Mouse (Mus musculus) neural tube, embryonic 13.5 days (tissue): ENCODE data around the gene Nos3. TPM values are rescaled to one million over a fixed set of nuclear protein-coding genes. Genes with fewer than 3 reads are reported as not detected.

Source experiments
- ATAC-seq: fragments of 200-750 bp; cut with Nextera tagmentation; 2 replicates; pipeline ENCODE4 v1.8.0; 2017; ENCODE audit warnings: low read depth, mild to moderate bottlenecking, moderate TSS enrichment, moderate library complexity
- H3K27ac ChIP-seq: fragments of 300-500 bp; sonication (generic); replicated peaks from 2 replicates; pipeline ENCODE4 v1.5.1; 2015; ENCODE audit warnings: moderate library complexity, mild to moderate bottlenecking, inconsistent platforms
- H3K27me3 ChIP-seq: fragments of 300-500 bp; sonication (generic); 2 replicates; pipeline ENCODE4 v1.6.1; 2015; ENCODE audit warnings: mild to moderate bottlenecking, inconsistent platforms
- H3K36me3 ChIP-seq: fragments of 300-500 bp; sonication (generic); 2 replicates; pipeline ENCODE4 v1.6.1; 2015; ENCODE audit warnings: mild to moderate bottlenecking, inconsistent platforms
- H3K4me1 ChIP-seq: fragments of 300-500 bp; sonication (generic); replicated peaks from 2 replicates; pipeline ENCODE4 v1.6.1; 2015; ENCODE audit warnings: inconsistent platforms
- H3K4me2 ChIP-seq: fragments of 300-500 bp; sonication (generic); 2 replicates; pipeline ENCODE4 v1.6.1; 2015; ENCODE audit warnings: inconsistent platforms, mild to moderate bottlenecking, moderate library complexity
- H3K4me3 ChIP-seq: fragments of 300-500 bp; sonication (generic); 2 replicates; pipeline ENCODE4 v1.5.1; 2015; ENCODE audit warnings: mild to moderate bottlenecking, inconsistent platforms
- H3K9ac ChIP-seq: fragments of 300-500 bp; sonication (generic); 2 replicates; pipeline ENCODE4 v1.6.1; 2015; ENCODE audit warnings: moderate library complexity, mild to moderate bottlenecking, inconsistent platforms
- H3K9me3 ChIP-seq: fragments of 300-500 bp; sonication (generic); 2 replicates; pipeline ENCODE4 v1.6.1; 2016; ENCODE audit warnings: inconsistent platforms
- WGBS: fragments of 180-500 bp; shearing (Covaris S2); methylation state at CpG from one replicate; pipeline ENCODE4 v1.1.7; 2015; 5-methylcytosine and 5-hydroxymethylcytosine counted together
- polyA plus RNA-seq: library from polyadenylated mRNA; unstranded; fragments of >200 nt; fragmentation: Nextera tagmentation; extraction: Ambion mirVana; gene quantifications from 2 replicates; pipeline ENCODE4 v1.2.1, GENCODE M21; 2015

The Nos3 gene
- polyA plus RNA-seq, 1 experiment from 2014 or later, result 9.3 TPM

GRCm38 (mm10) chr5:24380499-24380898 lies 15.9 kb downstream of the Nos3 start:
- Histone ChIP-seq H3K27ac (no peak overlapping the region), H3K4me1 (peaks cover 16% of the 10 kb centered on the region), H3K4me2 (no peak overlapping the region), H3K27me3 (peaks cover 6% of the 10 kb centered on the region; the same call in 1 of the 2 replicates), H3K9ac (no peak overlapping the region), H3K36me3 (no peaks in the 10 kb centered on the region), H3K4me3 (no peak overlapping the region), H3K9me3 (no peaks in the 10 kb centered on the region)
- 89% methylated on average over 4 of the region's 4 CpGs for WGBS
- no peak for ATAC-seq

DNA sequence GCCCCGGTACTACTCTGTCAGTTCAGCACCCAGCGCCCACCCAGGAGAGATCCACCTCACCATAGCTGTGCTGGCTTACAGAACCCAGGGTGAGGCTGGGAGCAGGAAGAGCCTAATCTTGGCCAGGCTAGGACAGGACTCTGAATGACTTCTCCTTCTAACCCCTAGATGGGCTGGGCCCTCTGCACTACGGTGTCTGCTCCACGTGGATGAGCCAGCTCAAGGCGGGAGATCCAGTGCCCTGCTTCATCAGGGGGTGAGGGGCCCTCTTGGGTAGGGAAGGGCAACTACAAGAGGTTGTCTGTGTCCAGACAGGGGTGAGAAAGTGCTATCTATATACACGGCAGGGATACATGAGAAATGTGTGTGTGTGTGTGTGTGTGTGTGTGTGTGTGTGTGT lies 16.9 kb downstream of the Nos3 start:
- Histone ChIP-seq H3K4me2 (no peak overlapping the region), H3K9me3 (no peaks in the 10 kb centered on the region), H3K4me3 (no peak overlapping the region), H3K27me3 (peaks cover 16% of the 10 kb centered on the region), H3K36me3 (no peaks in the 10 kb centered on the region), H3K4me1 (peaks cover 16% of the 10 kb centered on the region), H3K27ac (no peak overlapping the region), H3K9ac (no peak overlapping the region)
- no peak for ATAC-seq
- 78% methylated on average over 6 of the region's 6 CpGs for WGBS

GRCm38 (mm10) chr5:24381988-24382387 lies 17.4 kb downstream of the Nos3 start:
- 57% methylated on average over 2 of the region's 2 CpGs for WGBS
- no peak for ATAC-seq
- H3K27ac ChIP-seq, result no peak overlapping the region

DNA sequence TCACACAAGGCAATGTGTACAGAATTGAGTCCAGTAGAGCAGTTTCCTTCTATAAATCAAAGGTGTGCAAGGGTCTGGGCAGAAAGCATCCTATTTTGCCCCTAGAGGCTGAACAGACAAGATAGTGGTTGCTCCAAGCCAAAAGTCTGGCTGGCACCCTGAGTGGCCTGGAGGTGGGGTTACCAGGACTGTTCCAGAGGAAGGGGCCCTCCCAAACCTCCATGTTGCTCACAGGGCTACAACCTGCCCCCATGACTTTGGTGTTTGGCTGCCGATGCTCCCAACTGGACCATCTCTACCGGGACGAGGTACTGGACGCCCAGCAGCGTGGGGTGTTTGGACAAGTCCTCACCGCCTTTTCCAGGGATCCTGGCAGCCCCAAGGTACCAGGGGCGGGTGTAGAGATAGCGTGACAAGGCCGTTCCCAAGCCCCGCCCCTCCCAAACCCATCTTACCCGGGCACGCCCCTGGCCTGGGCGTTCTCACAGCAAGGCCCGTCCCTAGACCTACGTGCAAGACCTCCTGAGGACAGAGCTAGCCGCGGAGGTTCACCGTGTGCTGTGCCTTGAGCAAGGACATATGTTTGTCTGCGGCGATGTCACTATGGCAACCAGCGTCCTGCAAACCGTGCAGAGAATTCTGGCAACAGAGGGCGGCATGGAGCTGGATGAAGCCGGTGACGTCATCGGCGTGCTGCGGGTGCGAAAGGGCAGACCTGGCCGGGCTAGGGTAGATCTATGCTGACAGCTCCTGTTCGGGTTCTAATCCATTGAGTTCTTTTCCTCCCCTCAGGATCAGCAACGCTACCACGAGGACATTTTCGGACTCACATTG lies 18.6 kb downstream of the Nos3 start:
- Histone ChIP-seq H3K27me3 (peaks cover 33% of the 10 kb centered on the region), H3K4me1 (peaks cover 33% of the 10 kb centered on the region), H3K4me2 (peak overlapping the region; percentile 68), H3K4me3 (peak overlapping the region; percentile 49), H3K36me3 (no peaks in the 10 kb centered on the region), H3K27ac (peak overlapping the region; percentile 57; the same call in 1 of the 2 replicates), H3K9me3 (no peaks in the 10 kb centered on the region), H3K9ac (peak overlapping the region; percentile 69)
- ATAC-seq, result peak; percentile 82
- 2% methylated on average over 34 of the region's 34 CpGs for WGBS

More at GRCm38 (mm10) chr5:24381988-24382387, 17.4 kb downstream of the Nos3 start:
- H3K27me3 ChIP-seq, result peaks cover 21% of the 10 kb centered on the region
- no peak overlapping the region for H3K4me2 ChIP-seq
- no peak overlapping the region for H3K4me3 ChIP-seq
- H3K9ac ChIP-seq, result no peak overlapping the region
- peaks cover 21% of the 10 kb centered on the region for H3K4me1 ChIP-seq
- H3K9me3 ChIP-seq, result no peaks in the 10 kb centered on the region
- no peaks in the 10 kb centered on the region for H3K36me3 ChIP-seq

DNA sequence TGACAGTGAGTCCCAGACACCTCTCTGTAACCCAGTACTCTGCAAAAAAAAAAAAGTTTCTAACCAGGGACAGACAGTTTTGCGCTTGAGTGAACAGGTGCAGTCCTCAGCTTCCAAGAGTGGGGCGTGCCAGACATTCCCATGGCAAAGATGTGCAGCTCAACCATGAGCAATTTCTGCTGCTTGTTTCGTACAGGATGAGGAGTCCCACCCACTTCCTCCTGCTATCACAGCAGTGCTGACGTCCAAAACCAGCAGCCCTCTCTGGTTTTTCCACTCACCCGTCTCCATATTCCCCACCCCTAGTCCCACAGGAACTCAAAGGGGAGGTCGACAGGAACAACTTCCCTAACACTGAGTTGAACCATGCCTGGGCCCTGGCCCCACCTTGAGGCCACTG lies 19.8 kb downstream of the Nos3 start:
- WGBS, result 74% methylated on average over 6 of the region's 6 CpGs
- Histone ChIP-seq H3K9me3 (no peaks in the 10 kb centered on the region), H3K36me3 (no peaks in the 10 kb centered on the region), H3K27ac (no peak overlapping the region), H3K4me1 (peaks cover 38% of the 10 kb centered on the region), H3K9ac (no peak overlapping the region), H3K4me2 (peak overlapping the region; percentile 68; the same call in 1 of the 2 replicates), H3K4me3 (no peak overlapping the region), H3K27me3 (peaks cover 45% of the 10 kb centered on the region)
- ATAC-seq, result no peak

DNA sequence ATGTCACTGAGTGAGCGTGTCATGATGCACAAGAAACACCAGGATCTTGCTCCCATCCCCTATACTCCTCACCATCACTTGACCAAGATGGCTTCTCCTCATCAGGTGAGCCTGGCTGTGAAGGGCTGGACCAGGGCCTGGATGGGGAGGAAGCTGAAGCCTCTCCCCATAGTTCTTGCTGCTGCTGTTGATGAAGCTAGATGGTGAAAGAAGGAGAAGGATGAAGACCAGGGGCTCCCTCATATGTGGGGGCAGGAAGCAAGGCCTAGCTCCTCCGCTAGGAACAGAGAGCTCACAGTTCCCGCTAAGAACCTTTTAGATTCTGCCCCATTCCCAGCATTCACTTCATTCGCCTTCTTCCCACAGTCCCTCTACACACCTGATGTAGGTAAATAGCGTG lies 20.8 kb downstream of the Nos3 start:
- WGBS, result 93% methylated on average over 5 of the region's 5 CpGs

GRCm38 (mm10) chr5:24385887-24386550 lies 21.4 kb downstream of the Nos3 start:
- no peak overlapping the region for H3K9ac ChIP-seq
- H3K4me3 ChIP-seq, result no peak overlapping the region
- no peak overlapping the region for H3K4me2 ChIP-seq
- WGBS, result 81% methylated on average over 10 of the region's 10 CpGs
- no peaks in the 10 kb centered on the region for H3K9me3 ChIP-seq
- H3K27me3 ChIP-seq, result peaks cover 49% of the 10 kb centered on the region
- no peaks in the 10 kb centered on the region for H3K36me3 ChIP-seq
- no peak overlapping the region for H3K27ac ChIP-seq
- peaks cover 42% of the 10 kb centered on the region for H3K4me1 ChIP-seq
- no peak for ATAC-seq

More for the DNA sequence above, 20.8 kb downstream of the Nos3 start:
- peaks cover 42% of the 10 kb centered on the region for H3K4me1 ChIP-seq
- no peaks in the 10 kb centered on the region for H3K36me3 ChIP-seq
- H3K4me2 ChIP-seq, result no peak overlapping the region
- H3K9me3 ChIP-seq, result no peaks in the 10 kb centered on the region
- H3K27ac ChIP-seq, result no peak overlapping the region
- no peak for ATAC-seq
- H3K9ac ChIP-seq, result no peak overlapping the region
- H3K4me3 ChIP-seq, result no peak overlapping the region
- peaks cover 49% of the 10 kb centered on the region for H3K27me3 ChIP-seq

- ATAC-seq, result peak; percentile 66
- peak overlapping the region; percentile 48 for H3K4me3 ChIP-seq
- WGBS, result under 1% methylated on average over 73 of the region's 73 CpGs
- H3K4me1 ChIP-seq, result peaks cover 40% of the 10 kb centered on the region
- H3K36me3 ChIP-seq, result no peaks in the 10 kb centered on the region
- peak overlapping the region; percentile 85 for H3K4me2 ChIP-seq
- H3K27me3 ChIP-seq, result peaks cover 49% of the 10 kb centered on the region
- H3K9me3 ChIP-seq, result no peaks in the 10 kb centered on the region
- peak overlapping the region; percentile 70 for H3K9ac ChIP-seq
- no peak overlapping the region for H3K27ac ChIP-seq
Measured at GRCm38 (mm10) chr5:24387264-24388241, 22.9 kb downstream of the Nos3 start.

DNA sequence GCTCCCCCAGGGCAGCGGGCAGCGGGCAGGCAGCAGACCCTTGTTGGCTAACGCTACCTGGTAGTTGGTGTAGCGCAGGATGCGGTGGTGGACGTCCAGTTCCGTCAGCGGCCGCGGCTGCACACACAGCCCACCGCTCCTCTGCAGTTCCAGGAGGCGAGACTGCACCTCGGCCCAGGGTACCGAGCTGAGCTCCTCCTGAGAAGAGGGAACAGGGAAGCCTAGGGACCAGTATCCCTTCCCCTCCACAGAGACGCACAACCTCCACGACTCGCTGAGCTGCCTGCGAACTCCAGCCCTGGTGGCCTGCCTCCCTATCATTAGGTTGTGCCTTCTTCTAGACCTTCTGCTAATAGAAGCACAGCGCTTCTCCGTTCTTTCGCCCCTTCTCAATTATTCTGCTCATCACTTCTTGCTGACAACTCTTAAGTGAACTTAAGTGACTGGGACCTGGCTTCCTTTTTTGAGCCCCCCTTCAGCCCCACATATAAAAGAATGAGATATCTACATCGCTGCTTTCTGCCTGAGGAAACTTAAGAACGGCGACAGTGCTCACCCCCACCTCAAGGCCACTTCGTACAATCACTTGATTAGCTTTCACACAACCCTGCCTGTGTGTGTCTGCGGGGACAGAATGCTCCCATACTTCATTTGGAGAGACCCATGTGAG lies 23.8 kb downstream of the Nos3 start:
- Histone ChIP-seq H3K9ac (peak overlapping the region; percentile 70), H3K27ac (no peak overlapping the region), H3K4me3 (peak overlapping the region; percentile 48), H3K4me1 (peaks cover 32% of the 10 kb centered on the region), H3K36me3 (no peaks in the 10 kb centered on the region), H3K27me3 (peaks cover 49% of the 10 kb centered on the region), H3K4me2 (peak overlapping the region; percentile 85), H3K9me3 (no peaks in the 10 kb centered on the region)
- 21% methylated on average over 26 of the region's 26 CpGs for WGBS
- ATAC-seq, result no peak

DNA sequence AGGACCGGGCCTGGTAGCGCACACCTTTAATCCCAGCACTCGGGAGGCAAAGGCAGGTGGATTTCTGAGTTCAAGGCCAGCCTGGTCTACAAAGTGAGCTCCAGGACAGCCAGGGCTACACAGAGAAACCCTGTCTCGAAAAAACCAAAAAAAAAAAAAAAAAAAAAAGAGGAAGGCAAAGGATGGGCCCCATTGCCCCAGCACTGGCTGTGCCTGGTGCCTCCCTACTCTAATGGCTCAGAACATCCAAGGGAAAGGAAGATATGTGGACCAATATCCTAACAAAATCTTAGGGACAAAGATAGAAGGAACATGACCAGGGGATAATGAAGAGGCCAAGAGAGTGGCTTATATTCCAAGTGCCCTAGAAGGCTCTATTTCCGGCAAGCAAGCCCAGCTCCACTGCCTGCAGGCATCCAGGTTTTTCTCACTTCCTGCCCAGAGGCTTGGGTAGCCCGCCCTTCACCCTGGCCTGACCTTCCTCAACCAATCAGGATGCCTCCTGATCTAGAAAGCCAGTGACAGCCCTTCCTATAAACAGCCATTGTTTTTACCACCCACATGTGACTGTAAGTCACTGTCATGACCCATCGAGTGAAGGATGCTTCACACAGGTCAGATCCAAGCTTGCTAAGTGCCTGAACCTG lies 24.5 kb downstream of the Nos3 start:
- H3K4me2 ChIP-seq, result no peak overlapping the region
- H3K27ac ChIP-seq, result no peak overlapping the region
- H3K9me3 ChIP-seq, result no peaks in the 10 kb centered on the region
- no peaks in the 10 kb centered on the region for H3K36me3 ChIP-seq
- no peak for ATAC-seq
- no peak overlapping the region for H3K4me3 ChIP-seq
- 44% methylated on average over 7 of the region's 7 CpGs for WGBS
- H3K9ac ChIP-seq, result no peak overlapping the region
- peaks cover 33% of the 10 kb centered on the region for H3K4me1 ChIP-seq
- H3K27me3 ChIP-seq, result peaks cover 49% of the 10 kb centered on the region

- WGBS, result 81% methylated on average over 4 of the region's 4 CpGs
- no peaks in the 10 kb centered on the region for H3K36me3 ChIP-seq
- H3K4me1 ChIP-seq, result peaks cover 32% of the 10 kb centered on the region
- H3K27me3 ChIP-seq, result peaks cover 49% of the 10 kb centered on the region
- H3K4me3 ChIP-seq, result no peak overlapping the region
- H3K9me3 ChIP-seq, result no peaks in the 10 kb centered on the region
- H3K9ac ChIP-seq, result no peak overlapping the region
- ATAC-seq, result no peak
- H3K4me2 ChIP-seq, result no peak overlapping the region
- no peak overlapping the region for H3K27ac ChIP-seq
Measured at GRCm38 (mm10) chr5:24389658-24390020, 25.0 kb downstream of the Nos3 start.
